Mouse (Mus musculus) erythroblast, embryonic 14.5 days (primary cell): ENCODE measurements around the gene Ext2.

Experiments used
- GATA1 ChIP-seq: IDR thresholded peaks from 2 replicates; pipeline ENCODE4 v1.6.1; 2012; ENCODE audit warnings: low read length, inconsistent platforms, mixed read lengths
- TAL1 ChIP-seq: IDR thresholded peaks from 3 replicates; pipeline ENCODE4 v1.6.1; 2012; ENCODE audit warnings: low read length, inconsistent platforms, mixed read lengths

DNA sequence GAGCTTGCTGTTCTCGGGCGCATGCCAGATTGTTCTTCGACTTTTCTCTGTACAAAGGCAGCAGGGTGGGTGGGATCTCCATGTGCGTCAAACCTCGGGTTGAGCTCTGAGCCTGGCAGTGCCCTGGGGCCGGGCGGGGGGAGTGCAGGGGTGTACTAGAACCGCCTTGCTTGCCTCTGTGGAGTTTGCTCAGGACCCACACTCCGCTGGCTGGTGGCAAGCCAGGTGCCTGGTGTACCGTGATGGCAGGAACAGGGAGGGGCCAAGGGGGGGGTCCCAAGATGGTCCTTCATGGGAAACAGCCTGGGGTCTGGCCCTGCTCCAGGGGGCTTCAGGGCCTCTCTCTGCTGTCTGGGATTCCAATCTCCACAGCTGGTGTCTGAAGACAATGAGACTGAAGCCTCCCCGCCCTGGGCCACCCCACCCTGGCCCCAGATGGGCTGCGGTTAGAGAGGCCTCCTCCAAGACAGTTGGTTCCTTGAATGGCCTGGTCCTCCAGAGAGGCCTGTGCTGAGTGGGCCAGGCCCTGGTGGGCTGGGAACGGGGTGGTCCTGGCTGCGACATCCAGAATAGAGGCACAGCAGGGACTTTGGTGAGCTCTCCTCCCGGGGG is 150.7 kb downstream of the Ext2 start:
- no peak for TF ChIP-seq GATA1
- TF ChIP-seq TAL1, result no peak
